Mouse (Mus musculus): ENCODE results near the gene Zbtb2.

DNA sequence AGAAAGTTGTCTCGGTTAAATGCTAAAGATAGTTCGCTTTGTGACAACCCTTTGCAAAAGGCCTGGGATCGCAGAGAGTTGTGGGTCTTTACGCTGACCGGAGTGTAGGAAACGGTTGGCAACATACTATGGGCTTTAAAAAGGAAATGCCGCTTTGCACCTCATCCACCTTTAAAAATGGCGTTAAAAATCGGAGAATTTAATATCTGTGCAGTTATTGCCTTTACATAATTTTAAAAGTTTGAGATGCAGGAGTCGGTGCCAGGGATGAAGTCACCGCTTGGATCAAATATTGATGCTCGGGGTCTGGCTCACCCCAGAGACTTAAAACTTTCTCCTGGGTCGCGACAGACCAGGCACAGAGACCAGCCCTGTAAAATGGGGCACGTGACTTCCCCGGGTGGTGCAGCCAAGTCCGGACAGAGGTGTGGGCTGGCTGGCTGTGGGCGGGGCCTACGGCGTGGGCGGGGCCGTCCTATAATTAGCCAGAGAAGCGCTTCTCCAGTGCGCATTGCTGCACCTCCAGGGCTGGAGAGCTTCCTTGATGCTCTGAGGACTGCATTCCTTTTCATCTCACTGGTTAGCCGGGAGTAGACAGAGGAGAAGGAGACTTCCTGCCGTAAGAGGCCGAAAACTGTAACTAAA is 53.7 kb downstream of the Zbtb2 start:
- TF ChIP-seq CTCF (IDR thresholded peaks at IDR 0.05; ENCODE audit: insufficient read depth, low read depth, low read length) (no peak), POLR2A (IDR thresholded peaks at IDR 0.05; ENCODE audit: insufficient read depth, low read depth, low read length) (no peak)

Measured in olfactory bulb, adult 2 months (tissue).